Mouse (Mus musculus) MEL (cell line): ENCODE data around the gene Gpc5. TPM values are rescaled to one million over a fixed set of nuclear protein-coding genes. Genes with fewer than 3 reads are reported as not detected.

ENCODE experiments used
- DNase-seq: peaks from one replicate; pipeline ENCODE4 v3.0.0; 2011; ENCODE audit warnings: low read depth, low spot score
- H3K27ac ChIP-seq: 2 replicates; pipeline ENCODE4 v1.5.1; 2012; ENCODE audit warnings: low read depth, mild to moderate bottlenecking, control low read depth, low read length, moderate library complexity; ENCODE audit not compliant: control insufficient read depth
- H3K27me3 ChIP-seq, 2 experiments: fragments of 150-350 bp in 1 of 2; sonication (generic) in 1 of 2; 2 replicates each; pipeline ENCODE4 v1.6.1; 2012; ENCODE audit warnings: low read length in 2 of 2, mild to moderate bottlenecking in 2 of 2, improper control_type of control experiment in 1 of 2, moderate library complexity in 1 of 2; ENCODE audit not compliant: insufficient read depth in 2 of 2, control insufficient read depth in 1 of 2
- H3K36me3 ChIP-seq, 2 experiments: 2 replicates each; pipeline ENCODE4 v1.6.1; 2012 to 2014; ENCODE audit warnings: low read length in 2 of 2, improper control_type of control experiment in 1 of 2, inconsistent platforms in 1 of 2, mild to moderate bottlenecking in 1 of 2; ENCODE audit not compliant: insufficient read depth in 2 of 2, control insufficient read depth in 1 of 2
- H3K4me1 ChIP-seq, 2 experiments: fragments of 150-350 bp in 1 of 2; sonication (generic) in 1 of 2; 2 replicates each; pipeline ENCODE4 v1.6.1; 2012; ENCODE audit warnings: low read length in 2 of 2, improper control_type of control experiment in 1 of 2, mild to moderate bottlenecking in 1 of 2; ENCODE audit not compliant: insufficient read depth in 2 of 2, control insufficient read depth in 1 of 2
- H3K4me3 ChIP-seq, 2 experiments: fragments of 150-350 bp in 1 of 2; sonication (generic) in 1 of 2; 2 replicates each; pipeline ENCODE4 v1.5.1; 2012; ENCODE audit warnings: low read depth in 2 of 2, low read length in 2 of 2, mild to moderate bottlenecking in 2 of 2, moderate library complexity in 2 of 2, control low read depth in 1 of 2, improper control_type of control experiment in 1 of 2; ENCODE audit not compliant: control insufficient read depth in 1 of 2, insufficient read depth in 1 of 2
- H3K79me2 ChIP-seq: 2 replicates; pipeline ENCODE4 v1.6.1; 2012; ENCODE audit warnings: mild to moderate bottlenecking, low read length, moderate library complexity; ENCODE audit not compliant: control insufficient read depth, poor library complexity, insufficient read depth
- H3K9ac ChIP-seq: 2 replicates; pipeline ENCODE4 v1.6.1; 2012; ENCODE audit warnings: low read depth, mild to moderate bottlenecking, control low read depth, low read length, moderate library complexity; ENCODE audit not compliant: control insufficient read depth, poor library complexity, severe bottlenecking
- H3K9me3 ChIP-seq: fragments of 150-350 bp; sonication (generic); replicated peaks from 2 replicates; pipeline ENCODE4 v1.6.1; 2012; ENCODE audit warnings: mild to moderate bottlenecking, low read length, improper control_type of control experiment, moderate library complexity; ENCODE audit not compliant: insufficient read depth
- BHLHE40 ChIP-seq: IDR thresholded peaks from 2 replicates; pipeline ENCODE4 v1.6.1; 2012; ENCODE audit warnings: low read depth, mild to moderate bottlenecking, inconsistent platforms, low read length, improper control_type of control experiment, borderline replicate concordance
- CHD1 ChIP-seq: IDR thresholded peaks from 2 replicates; pipeline ENCODE4 v1.6.1; 2012; ENCODE audit warnings: low read depth, mild to moderate bottlenecking, inconsistent platforms, low read length, improper control_type of control experiment
- CTCF ChIP-seq, 3 experiments: IDR thresholded peaks in 2 of 3; conservative IDR thresholded peaks in 1 of 3; 2 replicates each; pipeline ENCODE4 v1.5.1; 2011 to 2012; ENCODE audit warnings: low read length in 3 of 3, low read depth in 2 of 3, mild to moderate bottlenecking in 2 of 3, improper control_type of control experiment in 1 of 3, inconsistent platforms in 1 of 3, mixed read lengths in 1 of 3, moderate library complexity in 1 of 3; ENCODE audit not compliant: control insufficient read depth in 1 of 3, insufficient read depth in 1 of 3, poor library complexity in 1 of 3, severe bottlenecking in 1 of 3
- EP300 ChIP-seq, 2 experiments: IDR thresholded peaks; 2 replicates each; pipeline ENCODE4 v1.6.1; 2011; ENCODE audit warnings: improper control_type of control experiment in 2 of 2, low read length in 2 of 2, low read depth in 1 of 2, mild to moderate bottlenecking in 1 of 2
- GABPA ChIP-seq: IDR thresholded peaks from 2 replicates; pipeline ENCODE4 v1.6.1; 2012; ENCODE audit warnings: low read depth, mild to moderate bottlenecking, inconsistent platforms, low read length, improper control_type of control experiment, moderate library complexity
- GATA1 ChIP-seq: IDR thresholded peaks from 2 replicates; pipeline ENCODE4 v1.6.1; 2011; ENCODE audit warnings: low read depth, low read length, improper control_type of control experiment
- HCFC1 ChIP-seq: IDR thresholded peaks from 2 replicates; pipeline ENCODE4 v1.6.1; 2012; ENCODE audit warnings: low read depth, mild to moderate bottlenecking, inconsistent platforms, low read length, improper control_type of control experiment, moderate library complexity
- JUND ChIP-seq: IDR thresholded peaks from 2 replicates; pipeline ENCODE4 v1.6.1; 2011; ENCODE audit warnings: low read depth, mild to moderate bottlenecking, improper control_type of control experiment, low read length
- MAFK ChIP-seq: IDR thresholded peaks from 2 replicates; pipeline ENCODE4 v1.6.1; 2011; ENCODE audit warnings: low read depth, mild to moderate bottlenecking, low read length, improper control_type of control experiment, borderline replicate concordance
- MAX ChIP-seq: IDR thresholded peaks from 2 replicates; pipeline ENCODE4 v1.6.1; 2011; ENCODE audit warnings: low read length, improper control_type of control experiment
- MAZ ChIP-seq: IDR thresholded peaks from 2 replicates; pipeline ENCODE4 v1.6.1; 2012; ENCODE audit warnings: low read depth, mild to moderate bottlenecking, inconsistent platforms, low read length, improper control_type of control experiment
- MEF2A ChIP-seq: IDR thresholded peaks from 2 replicates; pipeline ENCODE4 v1.6.1; 2014; ENCODE audit warnings: low read depth, mild to moderate bottlenecking, inconsistent platforms, low read length, improper control_type of control experiment; ENCODE audit not compliant: poor library complexity, insufficient replicate concordance, severe bottlenecking; ENCODE audit errors: extremely low read depth
- MXI1 ChIP-seq: IDR thresholded peaks from 2 replicates; pipeline ENCODE4 v1.6.1; 2011; ENCODE audit warnings: mild to moderate bottlenecking, low read depth, low read length, improper control_type of control experiment
- MYB ChIP-seq: IDR thresholded peaks from 2 replicates; pipeline ENCODE4 v1.6.1; 2011; ENCODE audit warnings: mild to moderate bottlenecking, low read depth, low read length, improper control_type of control experiment
- NRF1 ChIP-seq: IDR thresholded peaks from 2 replicates; pipeline ENCODE4 v1.6.1; 2014; ENCODE audit warnings: low read depth, mild to moderate bottlenecking, inconsistent platforms, low read length, improper control_type of control experiment, moderate library complexity; ENCODE audit not compliant: poor library complexity, insufficient read depth, severe bottlenecking
- RAD21 ChIP-seq: IDR thresholded peaks from 2 replicates; pipeline ENCODE4 v1.6.1; 2011; ENCODE audit warnings: mild to moderate bottlenecking, low read depth, low read length, improper control_type of control experiment
- SIN3A ChIP-seq: IDR thresholded peaks from 2 replicates; pipeline ENCODE4 v1.6.1; 2012; ENCODE audit warnings: low read length, improper control_type of control experiment, inconsistent platforms
- SMC3 ChIP-seq: IDR thresholded peaks from 2 replicates; pipeline ENCODE4 v1.6.1; 2011; ENCODE audit warnings: low read depth, low read length, improper control_type of control experiment
- TBP ChIP-seq: IDR thresholded peaks from 2 replicates; pipeline ENCODE4 v1.8.0; 2011; ENCODE audit warnings: low read depth, low read length, improper control_type of control experiment
- TCF12 ChIP-seq: IDR thresholded peaks from 2 replicates; pipeline ENCODE4 v1.6.1; 2014; ENCODE audit warnings: low read depth, mild to moderate bottlenecking, inconsistent platforms, low read length, improper control_type of control experiment, moderate library complexity
- USF2 ChIP-seq, 2 experiments: IDR thresholded peaks; 2 replicates each; pipeline ENCODE4 v1.6.1; 2011 to 2012; ENCODE audit warnings: improper control_type of control experiment in 2 of 2, low read length in 2 of 2, borderline replicate concordance in 1 of 2, inconsistent platforms in 1 of 2, low read depth in 1 of 2, mild to moderate bottlenecking in 1 of 2; ENCODE audit not compliant: insufficient read depth in 1 of 2
- ZC3H11A ChIP-seq: IDR thresholded peaks from 2 replicates; pipeline ENCODE4 v1.6.1; 2012; ENCODE audit warnings: low read depth, mild to moderate bottlenecking, inconsistent platforms, low read length, improper control_type of control experiment
- ZKSCAN1 ChIP-seq: IDR thresholded peaks from 2 replicates; pipeline ENCODE4 v1.6.1; 2012; ENCODE audit warnings: low read depth, mild to moderate bottlenecking, inconsistent platforms, low read length, improper control_type of control experiment, moderate library complexity
- polyA plus RNA-seq, 2 experiments: library from polyadenylated mRNA; stranded (reverse) in 1 of 2; unstranded in 1 of 2; fragments of >175 nt in 1 of 2; fragments of >200 nt in 1 of 2; gene quantifications; 2 replicates each; pipeline versions ENCODE4 v1.2.1 to v1.2.4; 2012; ENCODE audit warnings: low replicate concordance in 2 of 2, low read depth in 1 of 2; ENCODE audit not compliant: insufficient read length in 2 of 2, insufficient read depth in 1 of 2, missing spikeins in 1 of 2
- total RNA-seq: library from RNA; depleted of rRNA; stranded (reverse); fragments of 300-350 nt; gene quantifications from 2 replicates; pipeline ENCODE4 v1.2.3, GENCODE M21; 2012

The Gpc5 gene
- total and polyA plus RNA-seq, 3 experiments: not detected

GRCm38 (mm10) chr14:115475234-115475633 lies 383.2 kb downstream of the Gpc5 start:
- Histone ChIP-seq H3K27me3 (no peaks in the 10 kb centered on the region), H3K9ac (no peak overlapping the region), H3K79me2 (no peaks in the 10 kb centered on the region), H3K4me1 (no peaks in the 10 kb centered on the region), H3K4me3 (no peak overlapping the region), H3K27ac (no peak overlapping the region), H3K9me3 (no peaks in the 10 kb centered on the region), H3K36me3 (no peaks in the 10 kb centered on the region)
- DNase-seq: peak; percentile 48
- TF ChIP-seq GATA1 (no peak), CTCF (IDR thresholded peaks at IDR 0.05 in 2 of 3, conservative IDR thresholded peaks at IDR 0.05 in 1 of 3; ENCODE audit: control insufficient read depth in 1 of 3, insufficient read depth in 1 of 3, low read depth in 2 of 3, low read length in 3 of 3, poor library complexity in 1 of 3, severe bottlenecking in 1 of 3) (peak; percentile 22 to 63 (median 48)), MAX (no peak), BHLHE40 (no peak), EP300 (IDR thresholded peaks at IDR 0.05; ENCODE audit: low read depth in 1 of 2, low read length in 2 of 2) (no peak), ZC3H11A (0 out of 2 replicates have a peak, but pooled peaks have one; percentile 8), MYB (no peak), CHD1 (no peak), RAD21 (peak; percentile 47), NRF1 (no peak), SMC3 (peak; percentile 60), MXI1 (no peak)

- Histone ChIP-seq H3K4me1 (no peaks in the 10 kb centered on the region), H3K79me2 (no peaks in the 10 kb centered on the region), H3K36me3 (no peaks in the 10 kb centered on the region), H3K9me3 (no peaks in the 10 kb centered on the region), H3K9ac (no peak overlapping the region), H3K4me3 (no peak overlapping the region), H3K27me3 (no peaks in the 10 kb centered on the region), H3K27ac (no peak overlapping the region)
- no peak for DNase-seq
- TF ChIP-seq GATA1: no peak
- TF ChIP-seq MEF2A: no peak
- no peak for TF ChIP-seq JUND
- no peak for TF ChIP-seq SIN3A
- TF ChIP-seq ZC3H11A: no peak
- no peak for TF ChIP-seq MAFK
- TF ChIP-seq TBP: no peak
- no peak for TF ChIP-seq CHD1
- no peak for TF ChIP-seq USF2 (IDR thresholded peaks at IDR 0.05; ENCODE audit: borderline replicate concordance in 1 of 2, insufficient read depth in 1 of 2, low read depth in 1 of 2, low read length in 2 of 2)
- no peak for TF ChIP-seq MAZ
- no peak for TF ChIP-seq ZKSCAN1
- no peak for TF ChIP-seq GABPA
- no peak for TF ChIP-seq HCFC1
- TF ChIP-seq TCF12: no peak
These were observed 385.3 kb downstream of the Gpc5 start for GRCm38 (mm10) chr14:115477360-115477759.
